Mouse (Mus musculus) left cerebral cortex, postnatal 4 days (tissue): ENCODE data around the gene Card11. TPM values are rescaled to one million over a fixed set of nuclear protein-coding genes. Genes with fewer than 3 reads are reported as not detected.
A peak's percentile ranks its signal among the peaks of the same experiment; 100 is the strongest.

Experiments used
- DNase-seq: peaks from one replicate; pipeline ENCODE4 v3.0.0-alpha.2; 2022
- intact Hi-C: fragments of 180-260 bp; cut with DNase I; formaldehyde crosslinking; loops from one replicate; pipeline ENCODE4 v1.15.1; 2025
- total RNA-seq, 2 experiments: library from RNA; stranded (reverse); gene quantifications; 2 replicates each; pipeline ENCODE4 v1.2.3; 2021

The Card11 gene
- total RNA-seq, 2 experiments from 2014 or later = 0.38 to 0.42 TPM

DNA sequence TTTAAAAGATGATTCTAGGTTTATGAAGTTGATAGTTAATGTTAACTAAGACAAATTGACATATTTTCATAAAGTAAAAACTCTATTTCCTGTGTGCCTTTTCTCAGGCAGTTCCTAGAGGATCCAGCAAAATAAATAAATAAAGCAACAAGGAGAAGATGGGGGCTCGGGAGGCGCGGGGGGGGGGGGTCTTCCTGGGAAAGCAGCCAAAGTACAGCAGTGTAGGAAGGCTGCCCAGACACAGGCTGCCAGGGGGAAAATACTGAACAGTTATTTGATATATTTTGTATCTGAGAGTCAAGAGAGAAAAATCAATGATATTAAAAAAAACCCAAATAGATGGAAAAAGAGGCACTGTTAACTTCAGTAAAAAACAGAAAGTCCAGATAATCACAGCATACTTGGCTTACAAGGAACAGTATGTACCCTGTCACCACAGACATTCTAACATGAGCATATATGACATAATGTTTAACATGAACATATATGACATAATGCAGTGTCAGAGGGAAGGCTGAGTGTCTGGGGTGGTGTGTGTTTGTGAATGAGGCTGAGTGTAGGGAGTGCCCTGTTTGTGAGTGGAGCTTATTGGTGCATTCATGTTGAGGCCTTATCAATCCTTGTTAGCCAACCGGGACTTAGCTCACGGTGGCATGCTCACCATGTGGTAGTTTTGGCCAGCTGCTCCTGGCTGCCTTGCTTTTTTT is 68.7 kb downstream of the Card11 start:
- DNase-seq = peak; percentile 34
- intact Hi-C loops = no loop called here

GRCm38 (mm10) chr5:140918519-140918918 is 81.9 kb downstream of the Card11 start:
- no peak for DNase-seq
- intact Hi-C loops = no loop called here

- intact Hi-C loops = no loop called here
- no peak for DNase-seq
Measured at GRCm38 (mm10) chr5:140917807-140918206, 82.6 kb downstream of the Card11 start.

GRCm38 (mm10) chr5:140910841-140911240 is 89.5 kb downstream of the Card11 start:
- DNase-seq = peak; percentile 51

GRCm38 (mm10) chr5:140900866-140901265 is 99.5 kb downstream of the Card11 start:
- intact Hi-C loops = no loop called here
- no peak for DNase-seq

More at GRCm38 (mm10) chr5:140910841-140911240, 89.5 kb downstream of the Card11 start:
- intact Hi-C loops = no loop called here

GRCm38 (mm10) chr5:140891080-140891479 is 109.3 kb downstream of the Card11 start:
- intact Hi-C loops = no loop called here
- DNase-seq = peak; percentile 35

DNA sequence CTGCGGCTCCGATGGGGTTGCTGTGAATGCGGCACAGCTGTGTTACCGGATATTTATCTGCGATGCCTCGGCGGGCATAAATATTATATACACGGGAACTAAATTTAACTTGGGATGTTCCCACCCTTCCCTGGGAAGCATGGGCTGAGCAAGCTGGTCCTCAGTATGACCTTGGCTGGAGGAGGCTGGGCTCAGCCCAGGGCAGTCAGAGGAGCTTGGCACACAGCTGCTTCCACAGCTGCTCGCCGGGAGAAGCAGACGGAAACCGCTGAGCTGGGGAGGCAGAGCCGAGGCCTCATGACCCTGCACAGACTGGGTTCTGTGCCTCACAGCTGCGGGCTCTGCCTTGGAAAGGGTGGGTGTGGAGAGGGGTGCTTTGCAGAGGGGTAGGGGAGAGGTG is 110.3 kb downstream of the Card11 start:
- intact Hi-C loops = no loop called here
- peak; percentile 33 for DNase-seq

- intact Hi-C loops = no loop called here
- peak; percentile 58 for DNase-seq
Measured at GRCm38 (mm10) chr5:140889539-140889938, 110.8 kb downstream of the Card11 start.

- intact Hi-C loops = no loop called here
Measured at GRCm38 (mm10) chr5:140887871-140888270, 112.5 kb downstream of the Card11 start.

GRCm38 (mm10) chr5:140884966-140885365 is 115.4 kb downstream of the Card11 start:
- DNase-seq = peak; percentile 40
- intact Hi-C loops = no loop called here

More at GRCm38 (mm10) chr5:140887871-140888270, 112.5 kb downstream of the Card11 start:
- DNase-seq = no peak

DNA sequence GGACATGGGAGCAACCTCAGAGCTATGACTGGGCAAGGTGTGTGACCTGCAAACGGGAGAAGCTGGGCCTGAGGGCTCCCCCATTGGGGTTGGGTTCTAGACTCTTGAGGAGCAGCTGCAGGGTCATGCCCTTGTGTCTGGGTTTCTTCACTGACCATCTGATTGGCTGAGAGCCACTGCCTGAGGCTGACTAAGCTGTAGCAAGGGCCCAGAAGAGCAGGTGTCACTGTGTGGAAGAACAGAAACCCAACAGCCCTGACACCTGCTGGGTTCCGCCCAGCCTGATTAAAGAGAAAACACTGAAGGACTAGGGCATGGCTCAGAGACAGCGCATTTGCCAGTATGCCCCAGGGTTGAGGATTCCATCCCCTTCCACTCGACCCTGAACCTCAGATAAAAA is 118.0 kb downstream of the Card11 start:
- intact Hi-C loops = no loop called here
- DNase-seq = no peak

DNA sequence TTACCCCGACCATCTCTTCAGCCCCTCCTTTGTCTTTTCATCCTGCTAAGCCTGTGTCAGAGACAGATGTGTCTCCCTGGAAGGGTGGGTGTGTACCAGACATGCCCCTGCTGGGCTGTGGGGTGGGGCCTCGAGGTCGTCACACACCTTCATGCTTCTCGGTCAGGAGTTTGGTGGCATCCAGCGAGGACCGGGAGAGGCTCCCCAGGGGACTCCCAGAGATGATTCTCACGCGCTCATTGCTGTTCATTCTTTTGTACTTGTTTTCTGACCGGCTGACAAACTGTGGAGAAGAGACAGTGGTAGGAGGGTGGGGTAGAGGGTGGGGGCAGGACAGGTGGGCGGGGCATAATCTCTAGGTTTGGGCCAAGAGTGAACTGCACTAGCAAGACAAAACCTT is 120.2 kb downstream of the Card11 start:
- no peak for DNase-seq
- intact Hi-C loops = no loop called here

DNA sequence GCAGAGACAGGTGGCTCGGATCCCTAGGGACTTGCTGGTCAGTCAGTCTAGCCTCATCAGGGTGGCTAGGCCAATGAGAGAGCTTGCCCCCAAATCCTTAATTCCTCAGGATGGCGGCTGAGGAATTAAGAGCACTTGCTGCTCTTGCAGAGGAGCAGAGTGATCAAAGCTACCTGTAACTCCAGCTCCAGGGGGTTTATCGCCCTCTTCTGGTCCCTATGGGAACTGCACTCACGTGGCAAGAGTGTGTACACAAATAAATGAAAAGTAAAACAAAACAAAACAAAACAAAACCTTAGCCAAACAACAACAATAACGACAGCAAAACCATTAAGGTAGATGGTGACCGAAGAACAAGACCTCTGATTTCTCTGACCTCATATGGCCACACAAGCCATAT is 121.7 kb downstream of the Card11 start:
- intact Hi-C loops = no loop called here
- no peak for DNase-seq

DNA sequence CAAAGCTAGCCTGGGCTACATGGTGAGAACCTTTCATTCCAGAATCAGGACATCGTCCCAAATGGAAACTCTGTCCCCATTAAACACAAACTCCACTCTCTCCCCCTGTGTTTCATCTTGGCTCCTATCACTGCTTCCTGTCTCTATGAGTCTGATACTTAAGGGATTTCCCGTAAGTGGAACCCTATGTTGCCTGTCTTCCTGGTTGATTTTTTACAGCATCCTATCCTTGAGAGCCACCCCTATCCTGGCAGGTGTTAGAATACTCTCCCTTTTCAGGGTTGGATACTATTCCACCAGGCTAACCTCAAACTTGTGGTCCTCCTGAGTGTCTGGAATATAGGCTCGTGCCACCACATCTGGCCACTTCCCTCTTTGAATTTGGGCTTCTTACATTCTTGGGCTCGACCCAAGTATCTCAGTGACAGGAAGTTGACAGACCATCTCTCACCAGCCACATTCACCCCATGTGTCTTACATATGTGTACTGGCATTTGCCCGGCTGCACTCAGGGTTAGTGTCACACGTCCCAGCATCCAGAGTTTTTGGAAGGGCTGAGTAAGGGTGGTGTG is 126.6 kb downstream of the Card11 start:
- intact Hi-C loops = no loop called here
- DNase-seq = no peak

GRCm38 (mm10) chr5:140873039-140873551 is 127.3 kb downstream of the Card11 start:
- DNase-seq = peak; percentile 42
- intact Hi-C loops = no loop called here

GRCm38 (mm10) chr5:140872532-140873038 is 127.8 kb downstream of the Card11 start:
- intact Hi-C loops = no loop called here
- DNase-seq = no peak

GRCm38 (mm10) chr5:140871241-140871640 is 129.1 kb downstream of the Card11 start:
- no peak for DNase-seq
- intact Hi-C loops = no loop called here

GRCm38 (mm10) chr5:140869034-140869433 is 131.3 kb downstream of the Card11 start:
- DNase-seq = peak; percentile 65
- intact Hi-C loops = no loop called here

DNA sequence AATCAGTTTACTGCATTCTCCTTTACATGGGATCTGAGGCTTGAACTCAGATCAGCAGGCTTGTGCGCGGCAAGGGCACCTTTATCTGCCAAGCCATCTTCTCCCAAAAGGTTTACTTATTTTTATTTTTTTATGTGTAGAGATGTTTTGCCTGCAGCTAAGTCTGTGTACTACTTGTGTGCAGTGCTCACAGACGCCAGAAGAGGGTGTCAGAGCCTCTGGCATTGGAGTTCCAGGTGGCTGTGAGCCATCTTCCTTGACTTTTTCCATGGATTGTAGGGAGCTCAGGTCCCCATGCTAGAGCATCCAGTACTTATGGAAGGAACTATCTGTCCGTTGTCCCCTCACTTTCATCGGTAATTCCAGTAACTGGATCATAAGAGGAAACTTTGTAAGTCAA is 140.7 kb downstream of the Card11 start:
- DNase-seq = no peak
- intact Hi-C loops = no loop called here

DNA sequence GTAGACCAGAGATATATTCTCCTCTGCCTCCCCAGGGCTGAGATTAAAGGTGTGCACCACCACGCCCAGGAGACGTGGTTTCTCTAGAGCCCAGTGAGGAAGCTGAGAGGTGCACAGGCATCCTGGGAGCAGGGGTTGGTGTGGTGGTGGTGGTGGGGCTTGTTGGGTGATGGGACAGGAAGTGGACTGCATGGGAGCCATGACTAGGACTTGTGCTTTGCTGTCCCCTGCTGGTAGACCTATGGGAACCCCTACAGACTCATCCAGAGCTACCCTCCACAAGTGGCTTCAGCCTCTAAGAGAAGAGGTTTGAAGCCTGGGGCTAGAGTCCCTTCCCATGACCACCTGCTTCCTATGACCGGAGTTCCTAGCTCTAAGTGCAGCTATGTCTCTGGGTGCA is 142.0 kb downstream of the Card11 start:
- DNase-seq = no peak
- intact Hi-C loops = no loop called here

GRCm38 (mm10) chr5:140857432-140858154 is 142.8 kb downstream of the Card11 start:
- DNase-seq = peak; percentile 64
- intact Hi-C loops = no loop called here
